Mouse (Mus musculus): Measurements from ENCODE around the gene Socs3.

Gene Socs3

DNA sequence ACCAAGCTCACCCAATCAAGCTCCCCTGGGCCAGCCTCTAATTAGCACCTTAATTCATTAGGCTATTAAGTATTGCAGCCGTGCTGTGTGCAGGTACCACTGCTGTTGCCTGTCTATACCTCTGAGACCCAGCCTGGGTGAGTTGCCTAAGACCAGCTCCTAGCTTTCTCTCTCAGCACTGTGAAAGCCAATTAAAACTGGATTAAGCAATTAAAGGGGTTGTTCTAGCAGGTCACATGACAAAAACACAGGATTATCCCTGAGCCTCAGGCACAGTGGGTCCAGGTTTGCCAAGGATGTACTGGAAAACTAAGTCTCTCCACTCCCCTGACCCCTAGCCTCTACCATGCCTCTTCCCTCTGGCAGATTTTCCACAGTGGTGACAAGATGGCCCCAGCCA lies 44.3 kb downstream of the Socs3 start:
- DNase-seq (ENCODE audit: low spot score in 2 of 2) = no peak

DNA sequence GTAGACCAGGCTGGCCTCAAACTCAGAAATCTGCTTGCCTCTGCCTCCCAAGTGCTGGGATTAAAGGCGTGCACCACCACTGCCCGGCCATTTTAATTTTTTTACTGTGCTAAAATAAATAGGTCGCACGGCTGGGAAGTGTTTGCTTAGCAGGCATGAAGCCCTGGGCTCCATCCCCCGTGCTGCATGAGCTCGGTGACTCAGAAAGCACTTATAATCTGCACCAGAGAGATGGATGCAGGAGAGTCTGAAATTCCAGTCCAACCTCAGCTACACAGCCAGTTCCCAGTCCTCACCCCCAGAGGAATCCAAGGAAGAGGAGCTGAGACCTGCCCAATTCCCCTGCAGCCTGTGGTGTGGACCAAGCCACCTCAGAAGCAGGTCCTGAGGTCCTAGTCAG lies 45.4 kb downstream of the Socs3 start:
- DNase-seq (ENCODE audit: low spot score in 2 of 2) = no peak

DNA sequence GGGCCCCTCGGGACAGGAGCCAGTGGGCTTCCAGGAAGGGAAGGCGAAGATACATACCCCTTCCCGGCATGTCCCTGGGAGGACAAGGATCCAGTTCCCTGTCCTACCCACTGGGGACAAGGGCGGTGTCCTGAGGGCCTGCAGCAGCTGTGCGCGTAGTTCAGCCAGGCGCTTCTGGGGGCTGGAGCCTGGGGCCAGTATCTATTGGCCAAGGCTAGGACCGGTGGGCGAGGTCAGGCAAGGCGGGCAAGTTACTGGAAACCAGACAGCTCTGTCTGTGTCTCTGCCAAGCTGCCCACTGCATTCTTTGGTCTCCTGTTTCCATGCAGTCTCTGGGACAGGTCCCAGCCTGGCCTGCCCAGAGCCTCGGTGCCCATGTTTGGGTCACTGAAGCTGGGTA lies 46.6 kb downstream of the Socs3 start:
- DNase-seq (ENCODE audit: low spot score in 2 of 2) = no peak

DNA sequence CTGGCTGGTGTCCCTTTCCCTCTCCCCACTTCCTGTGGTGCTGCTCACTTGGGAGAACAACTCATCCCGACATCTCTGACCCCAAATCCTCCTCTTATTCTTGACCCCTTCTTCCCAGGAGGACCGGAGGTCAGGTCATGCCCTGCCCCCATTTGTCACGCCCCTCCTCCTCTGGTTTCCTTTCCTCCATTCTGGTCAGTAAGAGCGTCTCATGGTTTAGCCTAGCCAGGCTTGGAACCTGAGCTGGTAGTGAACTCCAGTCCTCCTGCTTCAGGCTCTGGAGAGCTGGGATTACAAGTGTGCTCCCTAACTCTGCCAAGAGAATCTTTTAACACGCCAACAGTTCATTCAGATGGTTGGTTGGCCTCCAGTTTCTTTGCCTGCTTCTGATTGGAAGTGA lies 50.6 kb downstream of the Socs3 start:
- DNase-seq (ENCODE audit: low spot score in 2 of 2) = no peak

DNA sequence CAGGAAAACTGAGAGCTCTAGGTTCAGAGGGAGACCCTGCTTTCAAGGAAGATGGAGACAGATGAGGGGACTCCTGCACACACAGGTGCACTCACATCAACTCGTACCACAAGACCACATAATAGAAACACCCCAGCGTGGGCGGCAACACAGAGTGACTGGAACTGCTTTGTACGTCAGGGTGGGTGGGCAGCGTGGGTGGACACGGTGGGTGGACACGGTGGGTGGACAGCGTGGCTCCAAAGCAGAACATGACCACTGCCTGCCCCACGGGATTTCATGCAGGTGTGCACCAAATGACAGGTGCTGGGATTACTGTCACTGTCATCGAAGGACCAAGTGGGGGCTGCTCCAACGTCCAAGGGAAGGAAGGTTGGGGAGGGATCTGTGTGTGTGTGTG lies 51.3 kb downstream of the Socs3 start:
- DNase-seq (ENCODE audit: low spot score in 2 of 2) = no peak

All from spleen, postnatal 14 days (tissue).